In the genomic region with DNA sequence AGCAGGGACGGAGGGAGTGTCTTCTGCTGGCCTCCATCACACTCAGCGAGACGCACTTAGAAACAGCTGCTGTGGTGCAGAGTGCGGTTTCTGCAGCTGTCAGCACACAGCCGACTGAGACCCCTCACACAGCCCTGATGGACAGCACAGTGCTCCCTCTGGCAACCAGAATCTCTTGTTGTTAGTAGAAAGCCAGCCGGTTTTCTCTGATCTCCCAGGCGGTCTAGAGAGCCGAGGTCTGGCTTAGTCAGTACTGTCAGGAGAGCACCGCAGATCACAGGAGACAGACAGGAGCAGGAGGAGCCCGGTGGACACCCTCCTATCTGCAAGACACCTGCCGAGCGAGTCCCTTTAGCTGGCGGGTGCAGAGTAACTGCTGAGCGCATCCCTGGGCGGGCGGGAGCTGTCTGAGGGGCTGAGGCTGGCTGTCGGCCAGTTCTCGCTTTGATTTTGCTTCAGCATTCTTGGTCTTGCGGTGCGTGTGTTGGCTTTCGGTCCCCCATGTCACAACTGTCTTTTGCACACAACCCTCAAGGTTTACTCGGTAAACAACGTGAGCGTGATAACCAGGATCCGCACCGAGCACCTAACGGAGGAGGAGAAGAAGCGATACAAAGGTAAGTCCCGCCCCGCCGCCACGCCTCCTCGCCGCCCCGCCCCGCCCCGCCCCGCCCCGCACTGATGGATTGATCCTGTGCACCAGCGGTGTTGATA, we compare ENCODE assay signal across 8 mouse cellular contexts. TPM values are rescaled to one million over a fixed set of nuclear protein-coding genes. Genes with fewer than 3 reads are reported as not detected.
DNase-seq lines count a peak whose midpoint lies in the region; ATAC-seq and TF ChIP-seq lines count a peak whose summit lies in the region.

No protein-coding gene starts in this region.

- peak; percentile 21; the same call in 1 of the 2 replicates for ATAC-seq in frontal cortex, adult (ENCODE audit: low TSS enrichment)
- peak; percentile 60 for ATAC-seq in embryonic facial prominence, embryonic 11.5 days (replicated peaks; ENCODE audit: insufficient number of reproducible peaks, low FRiP score, low TSS enrichment, low read depth)
- ATAC-seq in limb, embryonic 14.5 days (ENCODE audit: low FRiP score, low read depth), result peak; percentile 76
- 0 out of 2 replicates have a peak, but pooled peaks have one; percentile 34 for ATAC-seq in neural tube, embryonic 15.5 days (ENCODE audit: low FRiP score)
- ATAC-seq in megakaryocyte-erythroid progenitor cell, adult 5-6 weeks (replicated peaks; ENCODE audit: low FRiP score, low TSS enrichment, poor library complexity, severe bottlenecking), result no peak

- DNase-seq in frontal cortex, postnatal 25 days (ENCODE audit: low spot score in 2 of 2), result no peak
- DNase-seq in embryonic facial prominence, embryonic 11.5 days (ENCODE audit: low spot score), result peak; percentile 52
- peak; percentile 59 for DNase-seq in limb, embryonic 14.5 days (ENCODE audit: low spot score)
- no peak for DNase-seq in thymus, adult 18-20 months

- peak overlapping the region; percentile 63 for H3K4me3 ChIP-seq in E14TG2a.4 (replicated peaks; ENCODE audit: low read length)
- H3K4me3 ChIP-seq in embryonic facial prominence, embryonic 11.5 days (ENCODE audit: low read depth, low read length), result peak overlapping the region; percentile 27
- peak overlapping the region; percentile 34 for H3K4me3 ChIP-seq in limb, embryonic 14.5 days (replicated peaks; ENCODE audit: low read length)
- peak overlapping the region; percentile 29 for H3K4me3 ChIP-seq in neural tube, embryonic 15.5 days (replicated peaks)

- H3K27me3 ChIP-seq in E14TG2a.4 (ENCODE audit: insufficient read depth, low read length), result no peaks in the 10 kb centered on the region
- H3K27me3 ChIP-seq in embryonic facial prominence, embryonic 11.5 days (ENCODE audit: control insufficient read depth, insufficient read depth, low read length), result no peaks in the 10 kb centered on the region
- no peaks in the 10 kb centered on the region for H3K27me3 ChIP-seq in limb, embryonic 14.5 days (ENCODE audit: control insufficient read depth, insufficient read depth, low read length)
- no peaks in the 10 kb centered on the region for H3K27me3 ChIP-seq in neural tube, embryonic 15.5 days (replicated peaks)

- no peak overlapping the region for H3K27ac ChIP-seq in embryonic facial prominence, embryonic 11.5 days (replicated peaks; ENCODE audit: low read depth, low read length)
- no peak overlapping the region for H3K27ac ChIP-seq in limb, embryonic 14.5 days (replicated peaks; ENCODE audit: low read depth, low read length)
- H3K27ac ChIP-seq in neural tube, embryonic 15.5 days (replicated peaks), result peak overlapping the region; percentile 72

- peaks cover 92% of the 10 kb centered on the region for H3K4me1 ChIP-seq in E14TG2a.4 (replicated peaks; ENCODE audit: low read depth, low read length)
- no peaks in the 10 kb centered on the region for H3K4me1 ChIP-seq in embryonic facial prominence, embryonic 11.5 days (ENCODE audit: control insufficient read depth, insufficient read depth, low read length)
- H3K4me1 ChIP-seq in limb, embryonic 14.5 days (ENCODE audit: control insufficient read depth, insufficient read depth, low read length), result peaks cover 5% of the 10 kb centered on the region; the same call in 1 of the 2 replicates
- H3K4me1 ChIP-seq in neural tube, embryonic 15.5 days, result peaks cover 23% of the 10 kb centered on the region

- H3K9me3 ChIP-seq in E14TG2a.4 (ENCODE audit: low read length), result no peaks in the 10 kb centered on the region
- no peaks in the 10 kb centered on the region for H3K9me3 ChIP-seq in embryonic facial prominence, embryonic 11.5 days (replicated peaks; ENCODE audit: control insufficient read depth, low read length)
- no peaks in the 10 kb centered on the region for H3K9me3 ChIP-seq in limb, embryonic 14.5 days (ENCODE audit: control insufficient read depth, low read length)
- H3K9me3 ChIP-seq in neural tube, embryonic 15.5 days (replicated peaks), result no peaks in the 10 kb centered on the region

- peak overlapping the region; percentile 5; the same call in 1 of the 2 replicates for H3K9ac ChIP-seq in embryonic facial prominence, embryonic 11.5 days (replicated peaks; ENCODE audit: low read length)
- H3K9ac ChIP-seq in limb, embryonic 14.5 days (ENCODE audit: low read depth, low read length, severe bottlenecking), result peak overlapping the region; percentile 6; the same call in 1 of the 2 replicates
- peak overlapping the region; percentile 21; the same call in 1 of the 2 replicates for H3K9ac ChIP-seq in neural tube, embryonic 15.5 days (replicated peaks)

- 5% methylated on average over 40 of the region's 40 CpGs for WGBS in embryonic facial prominence, embryonic 11.5 days
- WGBS in limb, embryonic 14.5 days, result 6% methylated on average over 33 of the region's 40 CpGs
- 5% methylated on average over 40 of the region's 40 CpGs for WGBS in neural tube, embryonic 15.5 days

- no peak for TF ChIP-seq CTCF in E14TG2a.4 (conservative IDR thresholded peaks at IDR 0.05; ENCODE audit: low read length)

- TF ChIP-seq POLR2A in limb, embryonic 14.5 days (IDR thresholded peaks at IDR 0.05; ENCODE audit: borderline replicate concordance, extremely low read depth, insufficient read depth, insufficient read length), result no peak

- H3K36me3 ChIP-seq in E14TG2a.4 (ENCODE audit: insufficient read depth, low read length), result peaks cover 49% of the 10 kb centered on the region
- H3K36me3 ChIP-seq in embryonic facial prominence, embryonic 11.5 days (replicated peaks; ENCODE audit: control insufficient read depth, insufficient read depth, low read depth, low read length), result no peaks in the 10 kb centered on the region; the same call in 1 of the 2 replicates
- peaks cover 76% of the 10 kb centered on the region for H3K36me3 ChIP-seq in limb, embryonic 14.5 days (ENCODE audit: control insufficient read depth, insufficient read depth, low read length)
- H3K36me3 ChIP-seq in neural tube, embryonic 15.5 days, result peaks cover 60% of the 10 kb centered on the region

- peak overlapping the region; percentile 68 for H3K4me2 ChIP-seq in embryonic facial prominence, embryonic 11.5 days (ENCODE audit: low read depth, low read length)
- H3K4me2 ChIP-seq in limb, embryonic 14.5 days (replicated peaks; ENCODE audit: low read depth, low read length, severe bottlenecking), result peak overlapping the region; percentile 59
- peak overlapping the region; percentile 59 for H3K4me2 ChIP-seq in neural tube, embryonic 15.5 days

RNA-seq across cellular contexts. Expression of gene Git2, which starts 21.1 kb away (rescaled TPM):
- polyA plus RNA-seq in embryonic facial prominence, embryonic 11.5 days (2014; fragmentation: Nextera tagmentation; extraction: Ambion mirVana), result 33.9 and 37.7 TPM in 2 replicates
- polyA plus RNA-seq in limb, embryonic 14.5 days (2012; rRNA removed), result 64.2 and 66.4 TPM in 2 replicates
- 41.6 and 44.3 TPM in 2 replicates for polyA plus RNA-seq in limb, embryonic 14.5 days (2014; fragmentation: Nextera tagmentation; extraction: Ambion mirVana)
- 47.7 and 53.4 TPM in 2 replicates for polyA plus RNA-seq in neural tube, embryonic 15.5 days (2015; fragmentation: Nextera tagmentation; extraction: Ambion mirVana)
- 81.5 and 99.6 TPM in 2 replicates for total RNA-seq in megakaryocyte-erythroid progenitor cell, adult 5-6 weeks (2014; fragmentation: Nextera tagmentation)
- 45.2 and 48.5 TPM in 2 replicates for total RNA-seq in megakaryocyte-erythroid progenitor cell, adult 5-6 weeks (2017)

RNA-seq across cellular contexts. Expression of gene Ankrd13a, which starts 22.0 kb away (rescaled TPM):
- 58.3 and 60.4 TPM in 2 replicates for polyA plus RNA-seq in embryonic facial prominence, embryonic 11.5 days (2014; fragmentation: Nextera tagmentation; extraction: Ambion mirVana)
- polyA plus RNA-seq in limb, embryonic 14.5 days (2012; rRNA removed), result 48.6 and 51.6 TPM in 2 replicates
- 65.3 and 67.6 TPM in 2 replicates for polyA plus RNA-seq in limb, embryonic 14.5 days (2014; fragmentation: Nextera tagmentation; extraction: Ambion mirVana)
- 30.3 and 41.1 TPM in 2 replicates for polyA plus RNA-seq in neural tube, embryonic 15.5 days (2015; fragmentation: Nextera tagmentation; extraction: Ambion mirVana)
- total RNA-seq in megakaryocyte-erythroid progenitor cell, adult 5-6 weeks (2014; fragmentation: Nextera tagmentation), result 351 and 396 TPM in 2 replicates
- total RNA-seq in megakaryocyte-erythroid progenitor cell, adult 5-6 weeks (2017), result 330 and 379 TPM in 2 replicates

RNA-seq across cellular contexts. Expression of gene 1500011B03Rik, which starts 26.8 kb away (rescaled TPM):
- 115 and 121 TPM in 2 replicates for polyA plus RNA-seq in embryonic facial prominence, embryonic 11.5 days (2014; fragmentation: Nextera tagmentation; extraction: Ambion mirVana)
- polyA plus RNA-seq in limb, embryonic 14.5 days (2012; rRNA removed), result 76.7 and 80.3 TPM in 2 replicates
- 95.9 and 98.3 TPM in 2 replicates for polyA plus RNA-seq in limb, embryonic 14.5 days (2014; fragmentation: Nextera tagmentation; extraction: Ambion mirVana)
- polyA plus RNA-seq in neural tube, embryonic 15.5 days (2015; fragmentation: Nextera tagmentation; extraction: Ambion mirVana), result 254 and 302 TPM in 2 replicates
- 55.0 and 65.2 TPM in 2 replicates for total RNA-seq in megakaryocyte-erythroid progenitor cell, adult 5-6 weeks (2014; fragmentation: Nextera tagmentation)
- 49.4 and 53.2 TPM in 2 replicates for total RNA-seq in megakaryocyte-erythroid progenitor cell, adult 5-6 weeks (2017)

RNA-seq across cellular contexts. Expression of gene 4930519G04Rik, which starts 57.0 kb away (rescaled TPM):
- polyA plus RNA-seq in embryonic facial prominence, embryonic 11.5 days (2014; fragmentation: Nextera tagmentation; extraction: Ambion mirVana), result not detected in 2 replicates
- not detected in 2 replicates for polyA plus RNA-seq in limb, embryonic 14.5 days (2012; rRNA removed)
- polyA plus RNA-seq in limb, embryonic 14.5 days (2014; fragmentation: Nextera tagmentation; extraction: Ambion mirVana), result not detected in 2 replicates
- polyA plus RNA-seq in neural tube, embryonic 15.5 days (2015; fragmentation: Nextera tagmentation; extraction: Ambion mirVana), result not detected in 2 replicates
- not detected in 2 replicates for total RNA-seq in megakaryocyte-erythroid progenitor cell, adult 5-6 weeks (2014; fragmentation: Nextera tagmentation)
- not detected in 2 replicates for total RNA-seq in megakaryocyte-erythroid progenitor cell, adult 5-6 weeks (2017)

Comparison
In these comparisons a context has a peak if more than half of its experiments do, and no peak if none do; other contexts are left out.
1. DNase-seq: peak in embryonic facial prominence, embryonic 11.5 days (single experiment) and limb, embryonic 14.5 days (single experiment); none in frontal cortex, postnatal 25 days (0 of 2) and thymus, adult 18-20 months (0 of 2).
2. Peak in every context shown above with its lines, with median percentiles within 50 percentile points of each other: H3K4me3 ChIP-seq, H3K4me2 ChIP-seq and H3K9ac ChIP-seq.